Mouse (Mus musculus) left cerebral cortex, postnatal 25 days (tissue): ENCODE results near the gene Car10. TPM values are rescaled to one million over a fixed set of nuclear protein-coding genes. Genes with fewer than 3 reads are reported as not detected.
"Not testable (repeated sequence)": the region's sequence is repeated elsewhere in the genome, so short reads cannot be mapped to it uniquely, and the experiment has no call there.

Source experiments
- DNase-seq, 2 experiments: peaks; one replicate each; pipeline ENCODE4 v3.0.0; 2022; ENCODE audit warnings: low spot score in 2 of 2, mixed read lengths in 1 of 2
- intact Hi-C: fragments of 180-260 bp; cut with DNase I; formaldehyde crosslinking; loops from one replicate; pipeline ENCODE4 v1.15.1; 2025
- total RNA-seq, 2 experiments: library from RNA; stranded (reverse); gene quantifications; 2 replicates each; pipeline ENCODE4 v1.2.3; 2021

The Car10 gene
- total RNA-seq, 2 experiments from 2014 or later = 132 to 143 TPM

GRCm38 (mm10) chr11:93364171-93364570 is 266.3 kb downstream of the Car10 start:
- no peak for DNase-seq
- intact Hi-C loops = no loop called here

DNA sequence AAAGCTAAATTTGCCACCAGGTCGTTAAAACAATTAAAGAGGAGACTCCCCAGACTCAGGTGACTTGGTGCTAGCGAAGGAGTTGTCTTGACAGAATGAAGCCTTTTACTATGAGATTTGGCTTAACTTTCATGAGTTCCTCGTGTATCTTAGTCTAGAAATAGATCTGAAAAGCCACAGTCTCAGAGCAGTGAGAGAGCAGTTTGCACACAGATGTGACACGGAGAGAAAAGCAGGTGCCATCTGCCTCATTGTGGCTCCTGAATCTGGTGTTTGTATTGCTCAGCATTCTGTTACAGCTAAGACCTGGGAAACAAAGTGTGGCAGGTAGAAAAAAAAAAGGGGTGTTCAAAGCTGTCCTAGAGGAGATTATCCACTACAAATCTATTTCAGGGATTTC is 269.4 kb downstream of the Car10 start:
- intact Hi-C loops = no loop called here
- peak in 1 of 2 experiments; percentile 21 for DNase-seq

- intact Hi-C loops = no loop called here
- no peak for DNase-seq
Measured at GRCm38 (mm10) chr11:93367740-93368139, 269.9 kb downstream of the Car10 start.

DNA sequence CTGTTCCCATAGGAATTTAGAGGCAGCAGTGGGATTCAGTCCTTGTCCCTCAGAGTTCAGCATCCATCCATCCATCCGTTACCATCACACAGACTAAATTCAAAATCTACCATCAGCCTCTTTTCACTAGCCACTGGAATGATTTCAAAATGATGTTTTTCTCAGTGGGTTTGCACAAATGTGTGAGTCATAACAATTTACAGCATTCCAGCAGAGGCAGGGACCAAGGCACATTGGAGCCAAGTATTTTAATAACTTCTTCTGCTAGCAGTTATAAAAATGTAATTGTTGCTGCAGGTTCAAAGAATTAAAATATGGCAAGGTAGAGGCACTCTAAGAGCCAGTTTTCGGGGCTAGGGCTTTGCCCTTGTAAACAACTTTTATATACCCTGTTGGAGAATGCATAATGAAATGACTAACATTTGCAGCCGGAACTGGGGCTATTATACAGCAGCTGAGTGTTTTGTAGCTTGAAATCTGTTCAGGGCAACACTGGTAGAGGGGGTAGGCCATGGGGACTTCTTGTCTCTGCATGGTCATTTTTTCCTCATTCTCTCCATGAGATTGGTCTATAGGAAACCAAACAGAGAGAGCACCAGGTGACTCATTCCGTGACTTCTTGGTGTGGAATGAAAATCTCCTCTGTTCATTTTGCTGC is 276.0 kb downstream of the Car10 start:
- peak; percentile 12 to 42 for DNase-seq
- intact Hi-C loops = no loop called here

GRCm38 (mm10) chr11:93391159-93391558 is 293.3 kb downstream of the Car10 start:
- DNase-seq = no peak
- intact Hi-C loops = no loop called here

DNA sequence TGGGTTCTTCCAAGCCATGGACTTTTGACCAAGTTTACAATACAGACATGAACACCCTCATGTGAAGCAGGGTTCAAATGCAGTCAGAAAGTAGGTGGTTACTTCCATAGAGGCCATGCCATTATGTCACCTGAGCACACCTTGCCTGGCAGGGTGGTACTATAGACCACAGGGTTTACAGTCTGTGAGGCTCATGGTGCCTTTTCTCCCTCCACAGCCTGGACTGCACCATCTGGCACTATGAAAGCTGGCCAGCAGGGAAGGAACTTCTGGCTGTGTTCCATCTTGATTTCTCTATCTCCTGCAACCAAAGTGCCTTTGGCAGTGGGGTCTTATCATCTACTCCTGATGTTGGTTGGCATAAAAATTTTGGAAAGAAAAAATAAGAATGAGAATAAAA is 295.5 kb downstream of the Car10 start:
- intact Hi-C loops, DNase-seq: not testable (repeated sequence)

- intact Hi-C loops = no loop called here
- no peak for DNase-seq
Measured at GRCm38 (mm10) chr11:93396356-93396755, 298.5 kb downstream of the Car10 start.

DNA sequence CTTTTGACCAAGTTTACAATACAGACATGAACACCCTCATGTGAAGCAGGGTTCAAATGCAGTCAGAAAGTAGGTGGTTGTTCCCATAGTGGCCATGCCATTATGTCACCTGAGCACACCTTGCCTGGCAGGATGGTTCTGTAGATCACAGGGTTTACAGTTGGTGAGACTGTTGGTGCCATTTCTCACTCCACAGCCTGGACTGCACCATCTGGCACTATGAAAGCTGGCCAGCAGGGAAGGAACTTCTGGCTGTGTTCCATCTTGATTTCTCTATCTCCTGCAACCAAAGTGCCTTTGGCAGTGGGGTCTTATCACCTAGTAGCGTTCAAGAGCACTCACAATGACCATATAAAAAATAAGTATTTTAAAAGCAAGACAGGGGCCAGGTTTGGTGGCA is 303.3 kb downstream of the Car10 start:
- intact Hi-C loops, DNase-seq: not testable (repeated sequence)

GRCm38 (mm10) chr11:93407981-93408380 is 310.2 kb downstream of the Car10 start:
- peak in 1 of 2 experiments; percentile 68 for DNase-seq
- intact Hi-C loops = no loop called here

DNA sequence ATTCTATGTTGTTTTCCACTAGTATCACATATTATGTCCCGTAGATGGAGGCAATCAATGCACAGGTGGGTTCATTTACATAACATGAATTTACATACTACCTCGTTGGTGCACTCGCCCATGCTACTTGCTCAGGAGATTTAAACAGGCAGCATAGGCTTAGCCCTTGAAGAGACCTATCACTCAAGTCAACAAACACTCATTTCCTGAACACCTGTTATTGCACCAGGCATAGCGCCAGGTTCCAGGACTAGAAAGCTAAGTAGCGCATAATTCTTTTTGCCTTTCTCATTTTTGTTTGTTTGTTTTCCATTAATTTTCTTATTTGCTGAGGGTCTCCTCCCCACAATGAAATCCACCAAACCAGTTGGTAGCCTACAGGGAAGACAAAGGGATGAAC is 333.7 kb downstream of the Car10 start:
- intact Hi-C loops = no loop called here
- no peak for DNase-seq

GRCm38 (mm10) chr11:93434997-93435915 is 337.4 kb downstream of the Car10 start:
- no peak for DNase-seq
- intact Hi-C loops = no loop called here

GRCm38 (mm10) chr11:93436892-93437291 is 339.1 kb downstream of the Car10 start:
- no peak for DNase-seq
- intact Hi-C loops = no loop called here

DNA sequence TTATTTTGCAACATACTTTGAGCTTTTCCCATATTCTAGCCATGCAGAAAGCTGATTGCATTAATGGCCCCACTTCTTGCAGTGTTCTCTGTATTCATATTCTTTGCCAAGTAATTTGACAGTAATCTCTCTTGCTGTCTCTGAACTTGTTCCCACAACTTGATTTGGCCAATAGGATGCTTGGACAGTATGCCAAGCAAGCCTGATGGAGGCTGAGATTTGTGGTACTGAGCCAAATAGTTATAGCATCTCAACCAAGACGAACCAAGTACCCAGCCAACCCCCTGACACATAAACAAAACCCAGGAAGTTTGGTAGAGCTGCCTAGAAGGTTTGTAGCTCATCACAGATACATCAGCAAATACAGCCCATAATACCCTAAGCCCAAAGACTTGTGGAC is 342.6 kb downstream of the Car10 start:
- intact Hi-C loops = no loop called here
- DNase-seq = no peak

DNA sequence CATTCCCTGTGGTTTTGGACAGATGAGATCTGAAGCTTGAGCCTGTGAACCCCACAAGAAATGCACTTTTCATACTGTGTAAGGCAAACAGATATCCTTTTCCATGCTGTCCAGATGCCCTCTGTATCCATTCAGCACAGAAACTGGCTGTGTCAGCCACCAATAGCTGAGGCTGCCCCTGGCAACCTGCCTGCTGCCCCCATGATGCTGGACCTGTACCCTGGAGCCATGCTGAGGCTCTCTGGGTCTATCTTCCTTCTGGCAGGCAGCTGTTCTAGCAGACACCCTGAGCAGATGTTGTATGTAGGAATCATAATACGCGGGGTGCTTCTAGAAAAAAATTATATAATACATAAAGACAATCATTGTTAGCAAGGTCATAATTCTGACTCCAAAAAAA is 345.9 kb downstream of the Car10 start:
- no peak for DNase-seq
- intact Hi-C loops = no loop called here

- intact Hi-C loops = no loop called here
- no peak for DNase-seq
Measured at GRCm38 (mm10) chr11:93444741-93445140, 346.9 kb downstream of the Car10 start.

GRCm38 (mm10) chr11:93447566-93447965 is 349.7 kb downstream of the Car10 start:
- intact Hi-C loops = no loop called here
- no peak for DNase-seq

- no peak for DNase-seq
- intact Hi-C loops = no loop called here
Measured at GRCm38 (mm10) chr11:93448290-93449256, 350.7 kb downstream of the Car10 start.

DNA sequence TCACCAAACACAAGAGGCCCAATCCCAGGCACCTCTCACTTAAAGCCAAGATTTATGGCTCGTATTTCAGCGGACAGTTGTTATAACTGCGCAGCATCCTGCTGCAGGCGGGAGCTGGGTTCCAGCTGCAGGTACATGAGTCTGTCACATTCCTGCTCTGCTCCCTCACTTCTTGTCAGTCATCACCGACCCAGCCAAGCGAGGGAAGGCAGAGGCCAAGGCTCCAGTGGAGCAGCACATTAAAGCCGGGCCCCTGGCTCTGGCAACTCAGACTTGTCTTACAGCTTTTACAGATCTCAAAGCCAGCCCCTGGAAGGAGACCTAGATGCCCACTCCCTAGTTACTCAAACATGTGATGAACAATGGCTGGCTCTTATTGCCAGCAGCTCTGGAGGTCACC is 352.7 kb downstream of the Car10 start:
- intact Hi-C loops = no loop called here

DNA sequence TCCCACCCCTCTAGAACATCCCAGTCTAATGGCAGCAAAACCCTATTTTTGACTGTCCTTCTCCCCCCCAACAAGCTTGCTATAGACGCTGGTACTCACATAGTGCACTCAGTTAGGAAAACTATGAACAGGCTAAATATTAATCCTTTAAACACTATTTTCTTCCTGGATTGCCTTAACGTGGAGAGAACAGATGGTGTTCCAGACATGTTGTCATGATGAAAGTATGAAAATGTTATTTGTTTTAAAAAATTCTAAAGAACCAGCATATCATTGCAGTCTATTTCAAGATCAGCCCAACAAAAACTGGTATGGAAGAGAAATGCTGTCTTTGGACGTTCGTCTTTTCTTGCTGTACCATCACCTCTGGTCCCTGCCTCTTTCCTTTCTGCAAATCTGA is 368.4 kb downstream of the Car10 start:
- intact Hi-C loops = no loop called here
- DNase-seq = peak in 1 of 2 experiments; percentile 23

More for the DNA sequence above, 352.7 kb downstream of the Car10 start:
- no peak for DNase-seq

GRCm38 (mm10) chr11:93467711-93468110 is 369.9 kb downstream of the Car10 start:
- peak in 1 of 2 experiments; percentile 67 for DNase-seq
- intact Hi-C loops = no loop called here
